Mouse (Mus musculus): ENCODE measurements around the gene Papolb. TPM values are rescaled to one million over a fixed set of nuclear protein-coding genes. Genes with fewer than 3 reads are reported as not detected.

Gene Papolb
- polyA plus RNA-seq, 2 experiments, result not detected

- no peaks in the 10 kb centered on the region for H3K9me3 ChIP-seq (ENCODE audit: control insufficient read depth, low read length)
- H3K9ac ChIP-seq (replicated peaks), result no peak overlapping the region
- no peak overlapping the region for H3K4me2 ChIP-seq (ENCODE audit: low read depth)
- no peak for TF ChIP-seq CTCF (IDR thresholded peaks at IDR 0.05; ENCODE audit: low read depth)
- no peaks in the 10 kb centered on the region for H3K27me3 ChIP-seq (ENCODE audit: control insufficient read depth, insufficient read depth, low read length)
- WGBS (ENCODE audit: insufficient replicate concordance), result 55% methylated on average over 3 of the region's 3 CpGs
- no peak overlapping the region for H3K4me3 ChIP-seq (ENCODE audit: insufficient read depth in 1 of 2, low read depth in 2 of 2, low read length in 2 of 2)
- H3K4me1 ChIP-seq (replicated peaks; ENCODE audit: control insufficient read depth in 2 of 2, insufficient read depth in 2 of 2, low read length in 1 of 2), result no peaks in the 10 kb centered on the region
- DNase-seq (ENCODE audit: low read depth in 3 of 3, low spot score in 3 of 3), result no peak
- H3K27ac ChIP-seq, result no peak overlapping the region
- ATAC-seq (ENCODE audit: insufficient read depth), result no peak
- no peaks in the 10 kb centered on the region for H3K36me3 ChIP-seq (replicated peaks; ENCODE audit: control insufficient read depth, insufficient read depth, low read depth)
These were observed 36.6 kb downstream of the Papolb start for GRCm38 (mm10) chr5:142493307-142493706.

- 42% methylated on average over 9 of the region's 9 CpGs for WGBS (ENCODE audit: insufficient replicate concordance)
- H3K27ac ChIP-seq, result no peak overlapping the region
- H3K4me3 ChIP-seq (ENCODE audit: insufficient read depth in 1 of 2, low read depth in 2 of 2, low read length in 2 of 2), result no peak overlapping the region
- H3K27me3 ChIP-seq (ENCODE audit: control insufficient read depth, insufficient read depth, low read length), result no peaks in the 10 kb centered on the region
- H3K4me1 ChIP-seq (replicated peaks; ENCODE audit: control insufficient read depth in 2 of 2, insufficient read depth in 2 of 2, low read length in 1 of 2), result no peaks in the 10 kb centered on the region
- H3K4me2 ChIP-seq (ENCODE audit: low read depth), result no peak overlapping the region
- TF ChIP-seq CTCF (IDR thresholded peaks at IDR 0.05; ENCODE audit: low read depth) (no peak), EP300 (IDR thresholded peaks at IDR 0.05; ENCODE audit: low read depth) (no peak)
- H3K9ac ChIP-seq (replicated peaks), result no peak overlapping the region
- H3K9me3 ChIP-seq (ENCODE audit: control insufficient read depth, low read length), result no peaks in the 10 kb centered on the region
- H3K36me3 ChIP-seq (replicated peaks; ENCODE audit: control insufficient read depth, insufficient read depth, low read depth), result no peaks in the 10 kb centered on the region
- ATAC-seq (ENCODE audit: insufficient read depth) (no peak), DNase-seq (ENCODE audit: low read depth in 3 of 3, low spot score in 3 of 3) (no peak)
These were observed 39.7 kb downstream of the Papolb start for GRCm38 (mm10) chr5:142489955-142490707.

GRCm38 (mm10) chr5:142486654-142487053 lies 43.2 kb downstream of the Papolb start:
- Histone ChIP-seq H3K27me3 (ENCODE audit: control insufficient read depth, insufficient read depth, low read length) (no peaks in the 10 kb centered on the region), H3K4me3 (ENCODE audit: insufficient read depth in 1 of 2, low read depth in 2 of 2, low read length in 2 of 2) (no peak overlapping the region), H3K4me2 (ENCODE audit: low read depth) (no peak overlapping the region), H3K36me3 (replicated peaks; ENCODE audit: control insufficient read depth, insufficient read depth, low read depth) (no peaks in the 10 kb centered on the region), H3K9me3 (ENCODE audit: control insufficient read depth, low read length) (no peaks in the 10 kb centered on the region), H3K4me1 (replicated peaks; ENCODE audit: control insufficient read depth in 2 of 2, insufficient read depth in 2 of 2, low read length in 1 of 2) (no peaks in the 10 kb centered on the region), H3K9ac (replicated peaks) (no peak overlapping the region), H3K27ac (no peak overlapping the region)
- 59% methylated on average over 9 of the region's 9 CpGs for WGBS (ENCODE audit: insufficient replicate concordance)
- DNase-seq (ENCODE audit: low read depth in 3 of 3, low spot score in 3 of 3) (no peak), ATAC-seq (ENCODE audit: insufficient read depth) (no peak)
- TF ChIP-seq EP300 (IDR thresholded peaks at IDR 0.05; ENCODE audit: low read depth), result no peak
- no peak for TF ChIP-seq CTCF (IDR thresholded peaks at IDR 0.05; ENCODE audit: low read depth)

DNA sequence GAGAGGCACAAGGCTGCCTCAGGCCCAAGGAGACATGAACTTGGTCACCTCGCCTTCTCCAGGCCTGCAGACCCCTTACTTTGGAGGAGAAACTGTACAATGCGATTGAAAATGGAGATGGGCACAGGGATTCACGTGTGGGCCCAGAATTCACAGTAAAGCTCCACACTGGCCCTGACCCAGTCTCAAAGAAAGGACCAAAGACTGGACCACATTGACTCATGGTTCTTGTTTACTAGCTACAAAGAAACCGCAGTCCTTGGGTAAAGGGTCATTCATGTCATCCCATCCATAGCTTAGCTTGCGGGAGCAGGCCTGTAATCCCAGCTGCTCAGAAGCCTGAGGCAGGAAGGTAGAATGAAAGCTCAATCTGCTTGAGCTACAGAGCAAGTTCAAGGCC lies 46.3 kb downstream of the Papolb start:
- no peak for ATAC-seq (ENCODE audit: insufficient read depth)
- no peaks in the 10 kb centered on the region for H3K4me1 ChIP-seq (replicated peaks; ENCODE audit: control insufficient read depth in 2 of 2, insufficient read depth in 2 of 2, low read length in 1 of 2)
- no peak overlapping the region for H3K4me3 ChIP-seq (ENCODE audit: insufficient read depth in 1 of 2, low read depth in 2 of 2, low read length in 2 of 2)
- DNase-seq (ENCODE audit: low read depth in 3 of 3, low spot score in 3 of 3), result no peak
- H3K9ac ChIP-seq (replicated peaks), result no peak overlapping the region
- H3K27me3 ChIP-seq (ENCODE audit: control insufficient read depth, insufficient read depth, low read length), result no peaks in the 10 kb centered on the region
- no peak overlapping the region for H3K27ac ChIP-seq
- H3K9me3 ChIP-seq (ENCODE audit: control insufficient read depth, low read length), result no peaks in the 10 kb centered on the region
- no peak for TF ChIP-seq EP300 (IDR thresholded peaks at IDR 0.05; ENCODE audit: low read depth)
- no peak for TF ChIP-seq CTCF (IDR thresholded peaks at IDR 0.05; ENCODE audit: low read depth)
- WGBS (ENCODE audit: insufficient replicate concordance), result 78% methylated on average over 5 of the region's 5 CpGs
- H3K4me2 ChIP-seq (ENCODE audit: low read depth), result no peak overlapping the region
- H3K36me3 ChIP-seq (replicated peaks; ENCODE audit: control insufficient read depth, insufficient read depth, low read depth), result no peaks in the 10 kb centered on the region

GRCm38 (mm10) chr5:142482512-142482911 lies 47.4 kb downstream of the Papolb start:
- no peaks in the 10 kb centered on the region for H3K36me3 ChIP-seq (replicated peaks; ENCODE audit: control insufficient read depth, insufficient read depth, low read depth)
- no peak overlapping the region for H3K4me2 ChIP-seq (ENCODE audit: low read depth)
- H3K9ac ChIP-seq (replicated peaks), result no peak overlapping the region
- no peaks in the 10 kb centered on the region for H3K27me3 ChIP-seq (ENCODE audit: control insufficient read depth, insufficient read depth, low read length)
- 50% methylated on average over 2 of the region's 2 CpGs for WGBS (ENCODE audit: insufficient replicate concordance)
- H3K4me3 ChIP-seq (ENCODE audit: insufficient read depth in 1 of 2, low read depth in 2 of 2, low read length in 2 of 2), result no peak overlapping the region
- no peak for ATAC-seq (ENCODE audit: insufficient read depth)
- H3K9me3 ChIP-seq (ENCODE audit: control insufficient read depth, low read length), result no peaks in the 10 kb centered on the region
- DNase-seq (ENCODE audit: low read depth in 3 of 3, low spot score in 3 of 3), result peak in 2 of 3 experiments; percentile 24 to 31
- TF ChIP-seq CTCF (IDR thresholded peaks at IDR 0.05; ENCODE audit: low read depth), result peak; percentile 91
- no peak for TF ChIP-seq EP300 (IDR thresholded peaks at IDR 0.05; ENCODE audit: low read depth)
- no peak overlapping the region for H3K27ac ChIP-seq
- no peaks in the 10 kb centered on the region for H3K4me1 ChIP-seq (replicated peaks; ENCODE audit: control insufficient read depth in 2 of 2, insufficient read depth in 2 of 2, low read length in 1 of 2)

Measured in liver, embryonic 14.5 days (tissue).